Mouse (Mus musculus) megakaryocyte, embryonic 14.5 days (primary cell): Measurements from ENCODE around the gene Ap1s3. TPM values are rescaled to one million over a fixed set of nuclear protein-coding genes. Genes with fewer than 3 reads are reported as not detected.
A peak's percentile ranks its signal among the peaks of the same experiment; 100 is the strongest.

Experiments used
- H3K27me3 ChIP-seq: replicated peaks from 2 replicates; pipeline ENCODE3; 2012; ENCODE audit warnings: inconsistent platforms
- H3K36me3 ChIP-seq: replicated peaks from 2 replicates; pipeline ENCODE3; 2012; ENCODE audit warnings: low read length, inconsistent platforms, mixed read lengths
- H3K4me1 ChIP-seq: 2 replicates; pipeline ENCODE4 v1.6.1; 2012; ENCODE audit warnings: inconsistent platforms
- H3K4me3 ChIP-seq: replicated peaks from 2 replicates; pipeline ENCODE3; 2012; ENCODE audit warnings: moderate library complexity, mild to moderate bottlenecking, inconsistent platforms
- H3K9me3 ChIP-seq: 2 replicates; pipeline ENCODE4 v1.6.1; 2012; ENCODE audit warnings: inconsistent platforms
- FLI1 ChIP-seq: IDR thresholded peaks from 2 replicates; pipeline ENCODE4 v1.6.1; 2012; ENCODE audit warnings: low read length, inconsistent platforms, mixed read lengths
- GATA1 ChIP-seq: IDR thresholded peaks from 3 replicates; pipeline ENCODE4 v1.6.1; 2012; ENCODE audit warnings: mixed read lengths, low read length, inconsistent platforms, borderline replicate concordance
- polyA plus RNA-seq: library from polyadenylated mRNA; stranded (reverse); fragments of >175 nt; gene quantifications from 2 replicates; pipeline ENCODE4 v1.2.3, GENCODE M21; 2012; ENCODE audit warnings: low replicate concordance; ENCODE audit not compliant: insufficient read depth

Ap1s3 gene
- polyA plus RNA-seq, 1 experiment = 2.7 TPM

- TF ChIP-seq FLI1 (no peak), GATA1 (no peak)
These were observed 603 bp downstream of the Ap1s3 start for GRCm38 (mm10) chr1:79671196-79671542.

DNA sequence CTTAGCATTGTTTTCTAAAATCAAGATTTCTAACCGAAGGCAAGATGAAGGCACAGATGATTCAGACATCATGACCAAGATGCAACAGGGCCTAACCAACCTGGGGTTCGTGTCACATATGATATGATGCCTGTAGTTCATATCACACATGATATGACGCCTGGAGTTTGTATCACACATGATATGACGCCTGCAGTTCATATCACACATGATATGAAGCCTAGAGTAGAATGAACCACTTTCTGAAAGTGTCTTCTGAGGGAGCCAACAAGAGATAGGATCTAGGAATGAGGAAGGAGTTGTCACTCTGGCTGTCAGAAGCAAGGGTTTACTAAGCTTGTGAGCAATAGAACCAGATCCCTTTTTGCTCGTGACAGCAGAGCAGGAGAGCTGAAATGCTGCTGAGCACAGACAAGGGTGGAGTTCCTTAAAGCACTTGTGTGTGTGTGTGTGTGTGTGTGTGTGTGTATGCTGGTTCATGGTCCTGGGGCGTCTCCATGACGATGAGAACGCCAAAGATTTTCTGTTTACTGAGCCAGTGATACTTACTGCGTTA lies 2.3 kb downstream of the Ap1s3 start:
- TF ChIP-seq FLI1 (no peak), GATA1 (no peak)
- no peaks in the 10 kb centered on the region for H3K36me3 ChIP-seq
- peaks cover 7% of the 10 kb centered on the region for H3K27me3 ChIP-seq
- H3K4me3 ChIP-seq = no peak overlapping the region
- peaks cover 39% of the 10 kb centered on the region for H3K4me1 ChIP-seq
- no peaks in the 10 kb centered on the region for H3K9me3 ChIP-seq

More at GRCm38 (mm10) chr1:79671196-79671542, 603 bp downstream of the Ap1s3 start:
- Histone ChIP-seq H3K4me3 (peak overlapping the region; percentile 98), H3K36me3 (no peaks in the 10 kb centered on the region), H3K4me1 (peaks cover 39% of the 10 kb centered on the region), H3K9me3 (no peaks in the 10 kb centered on the region), H3K27me3 (peaks cover 7% of the 10 kb centered on the region)

DNA sequence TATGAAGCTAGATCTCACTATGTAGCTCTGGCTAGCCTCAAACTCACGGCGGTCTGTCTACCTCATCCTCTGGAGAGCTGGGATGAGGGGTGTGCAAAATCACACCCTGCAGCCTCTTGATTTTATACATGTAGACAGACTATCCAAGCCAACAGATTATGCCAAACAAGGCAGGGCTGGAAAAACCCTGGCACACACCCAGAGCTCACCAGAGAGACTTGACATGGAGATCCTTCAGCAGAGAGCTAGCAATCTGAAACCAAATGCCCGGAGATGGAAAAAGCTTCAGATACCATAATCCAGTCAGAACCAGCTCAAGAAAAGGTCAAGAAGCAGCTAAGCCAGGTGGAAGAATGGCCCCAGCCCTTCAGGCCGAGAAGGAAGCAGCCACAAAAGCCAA lies 6.9 kb downstream of the Ap1s3 start:
- peaks cover 12% of the 10 kb centered on the region; the same call in 1 of the 2 replicates for H3K9me3 ChIP-seq
- no peak overlapping the region for H3K4me3 ChIP-seq
- H3K27me3 ChIP-seq = no peaks in the 10 kb centered on the region
- H3K36me3 ChIP-seq = peaks cover 7% of the 10 kb centered on the region
- TF ChIP-seq FLI1 = no peak
- no peak for TF ChIP-seq GATA1
- H3K4me1 ChIP-seq = peaks cover 5% of the 10 kb centered on the region

GRCm38 (mm10) chr1:79659598-79659997 lies 12.2 kb downstream of the Ap1s3 start:
- peaks cover 12% of the 10 kb centered on the region; the same call in 1 of the 2 replicates for H3K9me3 ChIP-seq
- H3K27me3 ChIP-seq = no peaks in the 10 kb centered on the region
- TF ChIP-seq GATA1 (no peak), FLI1 (no peak)
- peaks cover 7% of the 10 kb centered on the region for H3K36me3 ChIP-seq
- no peak overlapping the region for H3K4me3 ChIP-seq
- no peaks in the 10 kb centered on the region; the same call in 1 of the 2 replicates for H3K4me1 ChIP-seq

DNA sequence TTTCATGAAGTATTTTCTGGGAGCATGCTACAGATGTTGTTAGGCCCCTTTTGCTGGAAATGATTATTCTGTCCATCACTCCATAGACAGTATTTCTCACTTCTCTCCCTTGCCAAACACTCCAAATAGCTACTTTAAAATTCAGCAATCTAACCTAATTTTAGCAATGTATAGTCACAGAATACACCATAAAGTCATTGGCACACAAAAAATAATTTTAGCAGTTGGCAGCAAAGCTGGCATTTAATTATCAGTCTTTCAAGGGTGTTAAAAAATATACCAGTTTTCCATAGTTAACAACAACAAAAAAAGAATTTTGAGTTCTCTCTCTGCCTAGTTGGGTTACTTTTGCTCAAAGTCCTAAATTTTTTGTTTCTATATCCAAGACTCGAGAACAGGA lies 14.4 kb downstream of the Ap1s3 start:
- Histone ChIP-seq H3K4me1 (no peaks in the 10 kb centered on the region), H3K9me3 (0 out of 2 replicates have a peak, but pooled peaks cover 3% of the 10 kb centered on the region), H3K27me3 (no peaks in the 10 kb centered on the region), H3K4me3 (no peak overlapping the region), H3K36me3 (no peaks in the 10 kb centered on the region)
- no peak for TF ChIP-seq FLI1
- TF ChIP-seq GATA1 = no peak

- no peaks in the 10 kb centered on the region for H3K36me3 ChIP-seq
These were observed 15.8 kb downstream of the Ap1s3 start for GRCm38 (mm10) chr1:79655819-79656555.

DNA sequence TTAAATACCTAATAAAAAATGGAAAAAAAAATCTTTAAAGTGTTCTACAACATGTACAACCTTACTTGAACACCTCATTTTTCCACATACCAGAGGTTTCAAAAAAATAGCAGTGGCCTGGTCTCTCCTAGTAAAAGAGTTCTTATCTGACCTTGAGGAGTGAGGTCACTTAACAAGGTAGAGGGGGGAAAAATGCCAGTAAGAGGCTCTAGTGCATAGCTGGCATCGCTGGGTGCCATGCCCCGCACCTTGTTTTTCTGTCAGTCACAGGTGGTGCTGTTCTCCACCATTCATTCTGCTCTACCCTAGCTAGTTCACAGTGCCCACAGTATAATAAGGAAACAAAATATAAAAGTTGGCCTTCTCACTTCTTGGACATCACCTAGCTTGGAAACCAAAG lies 16.8 kb downstream of the Ap1s3 start:
- no peaks in the 10 kb centered on the region for H3K27me3 ChIP-seq
- TF ChIP-seq FLI1 = no peak
- no peak for TF ChIP-seq GATA1
- H3K36me3 ChIP-seq = no peaks in the 10 kb centered on the region
- no peaks in the 10 kb centered on the region for H3K9me3 ChIP-seq
- no peak overlapping the region for H3K4me3 ChIP-seq
- 0 out of 2 replicates have a peak, but pooled peaks cover 3% of the 10 kb centered on the region for H3K4me1 ChIP-seq

More at GRCm38 (mm10) chr1:79655819-79656555, 15.8 kb downstream of the Ap1s3 start:
- H3K4me1 ChIP-seq = 0 out of 2 replicates have a peak, but pooled peaks cover 3% of the 10 kb centered on the region
- no peaks in the 10 kb centered on the region for H3K9me3 ChIP-seq
- TF ChIP-seq FLI1 (no peak), GATA1 (no peak)
- no peaks in the 10 kb centered on the region for H3K27me3 ChIP-seq
- H3K4me3 ChIP-seq = no peak overlapping the region

- no peaks in the 10 kb centered on the region for H3K36me3 ChIP-seq
- H3K4me3 ChIP-seq = no peak overlapping the region
- H3K27me3 ChIP-seq = no peaks in the 10 kb centered on the region
- peaks cover 15% of the 10 kb centered on the region for H3K4me1 ChIP-seq
- no peaks in the 10 kb centered on the region for H3K9me3 ChIP-seq
- no peak for TF ChIP-seq GATA1
- no peak for TF ChIP-seq FLI1
These were observed 28.2 kb downstream of the Ap1s3 start for GRCm38 (mm10) chr1:79643411-79644110.

DNA sequence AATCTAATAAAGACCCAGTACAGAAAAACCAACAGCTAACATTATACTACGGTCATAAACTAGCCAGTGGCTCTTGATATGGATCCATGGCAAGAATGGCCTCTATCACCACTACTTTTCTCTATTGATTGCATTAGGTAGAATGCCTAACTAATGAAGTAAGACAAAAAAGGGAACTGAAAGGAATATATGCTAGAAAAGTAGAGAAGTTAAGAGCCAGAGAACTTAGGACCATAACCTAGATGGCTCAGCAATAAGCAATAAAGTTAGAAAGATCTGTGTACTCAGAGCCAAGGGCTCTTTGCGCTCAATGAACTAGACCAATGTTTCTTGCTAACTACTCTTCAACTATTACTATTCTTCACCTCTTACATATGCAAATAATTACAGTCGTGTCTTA lies 29.1 kb downstream of the Ap1s3 start:
- TF ChIP-seq GATA1 (no peak), FLI1 (no peak)
- H3K27me3 ChIP-seq = no peaks in the 10 kb centered on the region
- H3K9me3 ChIP-seq = no peaks in the 10 kb centered on the region
- H3K4me1 ChIP-seq = peaks cover 15% of the 10 kb centered on the region
- no peak overlapping the region for H3K4me3 ChIP-seq
- no peaks in the 10 kb centered on the region for H3K36me3 ChIP-seq

GRCm38 (mm10) chr1:79641355-79641754 lies 30.4 kb downstream of the Ap1s3 start:
- Histone ChIP-seq H3K36me3 (no peaks in the 10 kb centered on the region), H3K4me1 (peaks cover 15% of the 10 kb centered on the region), H3K27me3 (no peaks in the 10 kb centered on the region), H3K4me3 (no peak overlapping the region), H3K9me3 (no peaks in the 10 kb centered on the region)
- TF ChIP-seq FLI1 (no peak), GATA1 (no peak; the same call in 2 of the 3 replicates)
